Mouse (Mus musculus) intestine, embryonic 15.5 days (tissue): ENCODE data around the gene Vamp1. TPM values are rescaled to one million over a fixed set of nuclear protein-coding genes. Genes with fewer than 3 reads are reported as not detected.
"Not testable (repeated sequence)": the region's sequence is repeated elsewhere in the genome, so short reads cannot be mapped to it uniquely, and the experiment has no call there.

Source experiments
- ATAC-seq: fragments of 200-750 bp; cut with Nextera tagmentation; 2 replicates; pipeline ENCODE4 v1.8.0; 2017; ENCODE audit warnings: moderate TSS enrichment, moderate library complexity
- H3K27ac ChIP-seq: fragments of 300-500 bp; sonication (generic); 2 replicates; pipeline ENCODE4 v1.5.1; 2015; ENCODE audit warnings: mild to moderate bottlenecking, inconsistent platforms
- H3K27me3 ChIP-seq: fragments of 300-500 bp; sonication (generic); replicated peaks from 2 replicates; pipeline ENCODE4 v1.6.1; 2015; ENCODE audit warnings: inconsistent platforms
- H3K36me3 ChIP-seq: fragments of 300-500 bp; sonication (generic); 2 replicates; pipeline ENCODE4 v1.6.1; 2015; ENCODE audit warnings: inconsistent platforms
- H3K4me1 ChIP-seq: fragments of 300-500 bp; sonication (generic); replicated peaks from 2 replicates; pipeline ENCODE4 v1.6.1; 2015; ENCODE audit warnings: inconsistent platforms
- H3K4me2 ChIP-seq: fragments of 300-500 bp; sonication (generic); replicated peaks from 2 replicates; pipeline ENCODE4 v1.6.1; 2015; ENCODE audit warnings: mild to moderate bottlenecking, inconsistent platforms
- H3K4me3 ChIP-seq: fragments of 300-500 bp; sonication (generic); replicated peaks from 2 replicates; pipeline ENCODE4 v1.5.1; 2015; ENCODE audit warnings: inconsistent platforms
- H3K9ac ChIP-seq: fragments of 300-500 bp; sonication (generic); 2 replicates; pipeline ENCODE4 v1.6.1; 2015; ENCODE audit warnings: inconsistent platforms
- H3K9me3 ChIP-seq: fragments of 300-500 bp; sonication (generic); 2 replicates; pipeline ENCODE4 v1.6.1; 2016; ENCODE audit warnings: inconsistent platforms
- WGBS: fragments of 180-500 bp; shearing (Covaris S2); methylation state at CpG from one replicate; pipeline ENCODE4 v1.1.7; 2015; 5-methylcytosine and 5-hydroxymethylcytosine counted together
- polyA plus RNA-seq: library from polyadenylated mRNA; unstranded; fragments of >200 nt; fragmentation: Nextera tagmentation; extraction: Ambion mirVana; gene quantifications from 2 replicates; pipeline ENCODE4 v1.2.1, GENCODE M21; 2015

Gene Vamp1
- polyA plus RNA-seq, 1 experiment from 2014 or later: 5.3 TPM

- ATAC-seq: no peak
- H3K4me1 ChIP-seq: no peaks in the 10 kb centered on the region
Observed at GRCm38 (mm10) chr6:125279729-125280128, 64.4 kb downstream of the Vamp1 start.

GRCm38 (mm10) chr6:125282721-125283120 lies 67.4 kb downstream of the Vamp1 start:
- H3K9ac ChIP-seq, H3K36me3 ChIP-seq, H3K4me1 ChIP-seq, H3K9me3 ChIP-seq, H3K27me3 ChIP-seq, H3K4me3 ChIP-seq, ATAC-seq, H3K27ac ChIP-seq, H3K4me2 ChIP-seq: not testable (repeated sequence)
- 93% methylated on average over 13 of the region's 13 CpGs for WGBS

More at GRCm38 (mm10) chr6:125279729-125280128, 64.4 kb downstream of the Vamp1 start:
- Histone ChIP-seq H3K4me2 (no peak overlapping the region), H3K36me3 (no peaks in the 10 kb centered on the region), H3K9me3 (no peaks in the 10 kb centered on the region), H3K9ac (no peak overlapping the region), H3K4me3 (no peak overlapping the region), H3K27me3 (no peaks in the 10 kb centered on the region), H3K27ac (no peak overlapping the region)
- 64% methylated on average over 8 of the region's 8 CpGs for WGBS

GRCm38 (mm10) chr6:125284250-125284649 lies 68.9 kb downstream of the Vamp1 start:
- WGBS: 34% methylated on average over 8 of the region's 8 CpGs
- Histone ChIP-seq H3K9ac (no peak overlapping the region), H3K4me2 (0 out of 2 replicates have a peak overlapping the region, but pooled peaks have one; percentile 6), H3K9me3 (no peaks in the 10 kb centered on the region), H3K4me3 (no peak overlapping the region), H3K27me3 (no peaks in the 10 kb centered on the region), H3K27ac (no peak overlapping the region), H3K4me1 (peaks cover 3% of the 10 kb centered on the region; the same call in 1 of the 2 replicates), H3K36me3 (no peaks in the 10 kb centered on the region)
- peak; percentile 76 for ATAC-seq

- WGBS: 86% methylated on average over 7 of the region's 7 CpGs
- H3K9ac ChIP-seq: no peak overlapping the region
- H3K4me3 ChIP-seq: no peak overlapping the region
- no peaks in the 10 kb centered on the region for H3K27me3 ChIP-seq
- H3K4me1 ChIP-seq: peaks cover 3% of the 10 kb centered on the region; the same call in 1 of the 2 replicates
- H3K36me3 ChIP-seq: no peaks in the 10 kb centered on the region
- H3K4me2 ChIP-seq: no peak overlapping the region
- H3K27ac ChIP-seq: no peak overlapping the region
- no peaks in the 10 kb centered on the region for H3K9me3 ChIP-seq
- 0 out of 2 replicates have a peak, but pooled peaks have one; percentile 2 for ATAC-seq
Observed at GRCm38 (mm10) chr6:125284751-125285150, 69.4 kb downstream of the Vamp1 start.

GRCm38 (mm10) chr6:125285890-125286289 lies 70.5 kb downstream of the Vamp1 start, which contains the start of gene Tuba3a:
Gene Tuba3a (minus strand): TSS chr6:125286042.
- H3K4me2 ChIP-seq: no peak within 1 kb of the TSS
- H3K27ac ChIP-seq: no peak within 1 kb of the TSS
- no peak within 1 kb of the TSS for H3K9ac ChIP-seq
- no peak for ATAC-seq
- no peaks in the 10 kb centered on the region for H3K9me3 ChIP-seq
- peaks cover 3% of the 10 kb centered on the region; the same call in 1 of the 2 replicates for H3K4me1 ChIP-seq
- no peaks in the 10 kb centered on the region for H3K36me3 ChIP-seq
- WGBS: 96% methylated on average over 22 of the region's 22 CpGs
- no peaks in the 10 kb centered on the region for H3K27me3 ChIP-seq
- no peak within 1 kb of the TSS for H3K4me3 ChIP-seq

- H3K4me3 ChIP-seq: no peak overlapping the region
- no peaks in the 10 kb centered on the region for H3K9me3 ChIP-seq
- no peak for ATAC-seq
- WGBS: 76% methylated on average over 4 of the region's 4 CpGs
- no peaks in the 10 kb centered on the region for H3K27me3 ChIP-seq
- peaks cover 3% of the 10 kb centered on the region; the same call in 1 of the 2 replicates for H3K4me1 ChIP-seq
- H3K4me2 ChIP-seq: no peak overlapping the region
- no peaks in the 10 kb centered on the region for H3K36me3 ChIP-seq
- no peak overlapping the region for H3K27ac ChIP-seq
- H3K9ac ChIP-seq: no peak overlapping the region
Observed at GRCm38 (mm10) chr6:125286944-125287343, 71.6 kb downstream of the Vamp1 start.

GRCm38 (mm10) chr6:125288730-125289129 lies 73.4 kb downstream of the Vamp1 start:
- no peaks in the 10 kb centered on the region for H3K36me3 ChIP-seq
- 59% methylated on average over 5 of the region's 5 CpGs for WGBS
- no peaks in the 10 kb centered on the region for H3K27me3 ChIP-seq
- ATAC-seq: no peak
- no peak overlapping the region for H3K9ac ChIP-seq
- no peak overlapping the region for H3K27ac ChIP-seq
- H3K4me3 ChIP-seq: no peak overlapping the region
- peaks cover 3% of the 10 kb centered on the region; the same call in 1 of the 2 replicates for H3K4me1 ChIP-seq
- H3K4me2 ChIP-seq: no peak overlapping the region
- H3K9me3 ChIP-seq: no peaks in the 10 kb centered on the region

GRCm38 (mm10) chr6:125291329-125291728 lies 76.0 kb downstream of the Vamp1 start:
- no peak overlapping the region for H3K9ac ChIP-seq
- peaks cover 3% of the 10 kb centered on the region; the same call in 1 of the 2 replicates for H3K4me1 ChIP-seq
- H3K27me3 ChIP-seq: no peaks in the 10 kb centered on the region
- no peaks in the 10 kb centered on the region for H3K9me3 ChIP-seq
- no peak overlapping the region for H3K27ac ChIP-seq
- H3K4me2 ChIP-seq: no peak overlapping the region
- no peak overlapping the region for H3K4me3 ChIP-seq
- WGBS: 64% methylated on average over 4 of the region's 4 CpGs
- ATAC-seq: no peak
- H3K36me3 ChIP-seq: no peaks in the 10 kb centered on the region

- Histone ChIP-seq H3K27ac (0 out of 2 replicates have a peak overlapping the region, but pooled peaks have one; percentile 4), H3K4me1 (peaks cover 3% of the 10 kb centered on the region; the same call in 1 of the 2 replicates), H3K9me3 (no peaks in the 10 kb centered on the region), H3K4me3 (no peak overlapping the region), H3K36me3 (no peaks in the 10 kb centered on the region), H3K4me2 (no peak overlapping the region), H3K27me3 (no peaks in the 10 kb centered on the region), H3K9ac (no peak overlapping the region)
- WGBS: 79% methylated on average over 7 of the region's 7 CpGs
- ATAC-seq: peak; percentile 83
Observed at GRCm38 (mm10) chr6:125292256-125292655, 76.9 kb downstream of the Vamp1 start.

- H3K9ac ChIP-seq: no peak overlapping the region
- no peak overlapping the region for H3K4me2 ChIP-seq
- ATAC-seq: no peak
- H3K9me3 ChIP-seq: no peaks in the 10 kb centered on the region
- H3K4me3 ChIP-seq: no peak overlapping the region
- no peak overlapping the region for H3K27ac ChIP-seq
- 80% methylated on average over 4 of the region's 4 CpGs for WGBS
- H3K27me3 ChIP-seq: no peaks in the 10 kb centered on the region
- H3K36me3 ChIP-seq: no peaks in the 10 kb centered on the region
- H3K4me1 ChIP-seq: peaks cover under 1% of the 10 kb centered on the region; the same call in 1 of the 2 replicates
Observed at GRCm38 (mm10) chr6:125294049-125294448, 78.7 kb downstream of the Vamp1 start.

Other genes starting within 250 kb of the Vamp1 start
- 1.8 and 2.1 TPM in 2 replicates for gene Pianp, start 218.9 kb upstream of the Vamp1 start, polyA plus RNA-seq
- gene Zfp384, start 206.4 kb upstream of the Vamp1 start, polyA plus RNA-seq: 13.4 and 14.3 TPM in 2 replicates
- gene Ing4, start 175.8 kb upstream of the Vamp1 start, polyA plus RNA-seq: 96.2 and 103 TPM in 2 replicates
- 8.5 and 9.3 TPM in 2 replicates for gene Acrbp, start 165.9 kb upstream of the Vamp1 start, polyA plus RNA-seq
- gene Lpar5, start 147.6 kb upstream of the Vamp1 start, polyA plus RNA-seq: 5.8 and 6.1 TPM in 2 replicates
- 62.3 and 62.6 TPM in 2 replicates for gene Chd4, start 119.6 kb upstream of the Vamp1 start, polyA plus RNA-seq
- gene Nop2, start 83.6 kb upstream of the Vamp1 start, polyA plus RNA-seq: 68.1 and 70.3 TPM in 2 replicates
- gene Iffo1, start 70.3 kb upstream of the Vamp1 start, polyA plus RNA-seq: 6.9 and 7.2 TPM in 2 replicates
- gene Gapdh, start 49.1 kb upstream of the Vamp1 start, polyA plus RNA-seq: 2,230 and 2,316 TPM in 2 replicates
- 83.3 and 96.9 TPM in 2 replicates for gene Ncapd2, start 23.9 kb upstream of the Vamp1 start, polyA plus RNA-seq
- 267 and 273 TPM in 2 replicates for gene Mrpl51, start 23.8 kb upstream of the Vamp1 start, polyA plus RNA-seq
- 8.7 and 10.7 TPM in 2 replicates for gene Tapbpl, start 16.3 kb downstream of the Vamp1 start, polyA plus RNA-seq
- gene Cd27, start 21.5 kb downstream of the Vamp1 start, polyA plus RNA-seq: 1.4 and 1.6 TPM in 2 replicates
- 0.14 TPM in 1 of 2 replicates, not detected in the other for gene Tuba3a, start 70.5 kb downstream of the Vamp1 start, polyA plus RNA-seq
- gene Ltbr, start 98.3 kb downstream of the Vamp1 start, polyA plus RNA-seq: 78.6 and 83.8 TPM in 2 replicates
- 2.6 and 3.3 TPM in 2 replicates for gene Scnn1a, start 105.1 kb downstream of the Vamp1 start, polyA plus RNA-seq
- gene Tnfrsf1a, start 133.8 kb downstream of the Vamp1 start, polyA plus RNA-seq: 69.1 and 71.4 TPM in 2 replicates
- 7.3 and 8.9 TPM in 2 replicates for gene Plekhg6, start 165.2 kb downstream of the Vamp1 start, polyA plus RNA-seq